In genomic region chr5:72225576-72226298, GRCm38 (mm10) we compare ENCODE assay signal across 17 mouse cellular contexts. TPM values are rescaled to one million over a fixed set of nuclear protein-coding genes. Genes with fewer than 3 reads are reported as not detected.
DNase-seq lines count a peak whose midpoint lies in the region; ATAC-seq and TF ChIP-seq lines count a peak whose summit lies in the region.
"Had no signal": no experiment of that assay in that cellular context is flagged by ENCODE, and none has a peak within 500 bp of the region (broad histone marks: within the 10 kb centered on the region; RNA-seq: fewer than 3 reads in every experiment).

No protein-coding gene starts in this region.

- H3K79me2 ChIP-seq in MEL (ENCODE audit: control insufficient read depth, insufficient read depth, low read length, poor library complexity) = no peaks in the 10 kb centered on the region; the same call in 1 of the 2 replicates

- H3K9ac ChIP-seq in MEL (ENCODE audit: control insufficient read depth, low read depth, low read length, poor library complexity, severe bottlenecking) = peak overlapping the region; percentile 52
- H3K9ac ChIP-seq in liver, embryonic 15.5 days = 0 out of 2 replicates have a peak overlapping the region, but pooled peaks have one; percentile 30
- H3K9ac ChIP-seq: embryonic facial prominence, embryonic 13.5 days; heart, embryonic 15.5 days had no signal

- TF ChIP-seq RAD21 in MEL (IDR thresholded peaks at IDR 0.05; ENCODE audit: low read depth, low read length) = no peak

- peaks cover 0 to 10% of the 10 kb centered on the region in 2 experiments; a peak in 2 of 4 replicates for H3K36me3 ChIP-seq in MEL (ENCODE audit: control insufficient read depth in 1 of 2, insufficient read depth in 2 of 2, low read length in 2 of 2)
- 0 out of 2 replicates have a peak, but pooled peaks cover 5% of the 10 kb centered on the region for H3K36me3 ChIP-seq in liver, embryonic 15.5 days (replicated peaks)
- 0 out of 2 replicates have a peak, but pooled peaks cover 4% of the 10 kb centered on the region for H3K36me3 ChIP-seq in embryonic facial prominence, embryonic 10.5 days (replicated peaks)
- H3K36me3 ChIP-seq: embryonic facial prominence, embryonic 13.5 days; heart, embryonic 15.5 days had no signal

- TF ChIP-seq POLR2A in MEL (IDR thresholded peaks at IDR 0.05; ENCODE audit: control insufficient read depth in 1 of 2, insufficient read depth in 1 of 2, low read depth in 1 of 2, low read length in 2 of 2, poor library complexity in 1 of 2) = no peak

- H3K4me3 ChIP-seq in layer of hippocampus, adult 2 months = no peak overlapping the region
- H3K4me3 ChIP-seq in MEL (ENCODE audit: control insufficient read depth in 1 of 2, insufficient read depth in 1 of 2, low read depth in 2 of 2, low read length in 2 of 2) = peak overlapping the region; percentile 37 to 63
- H3K4me3 ChIP-seq in liver, embryonic 15.5 days (replicated peaks) = peak overlapping the region; percentile 29
- H3K4me3 ChIP-seq in embryonic facial prominence, embryonic 10.5 days = no peak overlapping the region
- H3K4me3 ChIP-seq: embryonic facial prominence, embryonic 13.5 days; heart, embryonic 15.5 days; myocyte had no signal

- peak overlapping the region; percentile 60 for H3K4me2 ChIP-seq in liver, embryonic 15.5 days
- H3K4me2 ChIP-seq: embryonic facial prominence, embryonic 13.5 days; midbrain, embryonic 11.5 days had no signal

- peak; percentile 35 for ATAC-seq in common myeloid progenitor, adult 5-6 weeks (replicated peaks; ENCODE audit: low read depth, poor library complexity, severe bottlenecking)
- ATAC-seq in liver, embryonic 15.5 days (ENCODE audit: insufficient read depth) = peak; percentile 84
- ATAC-seq: forebrain, embryonic 14.5 days; hindbrain, embryonic 16.5 days had no signal

- TF ChIP-seq EP300 in MEL (IDR thresholded peaks at IDR 0.05; ENCODE audit: low read depth in 1 of 2, low read length in 2 of 2) = peak; percentile 42 to 58; a peak in 2 of 4 replicates

- WGBS in liver, embryonic 15.5 days (ENCODE audit: insufficient replicate concordance) = 42% methylated on average over 13 of the region's 13 CpGs
- WGBS in embryonic facial prominence, embryonic 10.5 days = 80% methylated on average over 13 of the region's 13 CpGs

- DNase-seq in layer of hippocampus, adult 2 months (ENCODE audit: low spot score in 2 of 2) = no peak
- no peak for DNase-seq in layer of hippocampus, adult 18-20 months (ENCODE audit: low spot score in 2 of 2)
- DNase-seq in MEL (ENCODE audit: low read depth, low spot score) = peak; percentile 61
- DNase-seq in embryonic facial prominence, embryonic 10.5 days (ENCODE audit: low spot score) = no peak
- no peak for DNase-seq in cerebellum, adult 18-20 months
- no peak for DNase-seq in cerebellum, postnatal 10 days
- DNase-seq: cerebellum, postnatal 25 days; kidney, adult 9 months; right cerebral cortex, adult 18-20 months had no signal

- H3K27me3 ChIP-seq in MEL (ENCODE audit: control insufficient read depth in 1 of 2, insufficient read depth in 2 of 2, low read length in 2 of 2) = no peaks in the 10 kb centered on the region
- H3K27me3 ChIP-seq in liver, embryonic 15.5 days = no peaks in the 10 kb centered on the region
- H3K27me3 ChIP-seq in embryonic facial prominence, embryonic 10.5 days (replicated peaks; ENCODE audit: low read depth, poor library complexity, severe bottlenecking) = no peaks in the 10 kb centered on the region
- H3K27me3 ChIP-seq: embryonic facial prominence, embryonic 13.5 days; heart, embryonic 15.5 days had no signal

- no peaks in the 10 kb centered on the region for H3K9me3 ChIP-seq in MEL (replicated peaks; ENCODE audit: insufficient read depth, low read length)
- H3K9me3 ChIP-seq in liver, embryonic 15.5 days (replicated peaks) = no peaks in the 10 kb centered on the region
- no peaks in the 10 kb centered on the region for H3K9me3 ChIP-seq in embryonic facial prominence, embryonic 10.5 days
- H3K9me3 ChIP-seq: embryonic facial prominence, embryonic 13.5 days; heart, embryonic 15.5 days had no signal

- 0 out of 2 replicates have a peak overlapping the region, but pooled peaks have one; percentile 10 for H3K27ac ChIP-seq in layer of hippocampus, adult 2 months
- peak overlapping the region; percentile 66 for H3K27ac ChIP-seq in MEL (ENCODE audit: control insufficient read depth, low read depth, low read length)
- H3K27ac ChIP-seq in liver, embryonic 15.5 days (replicated peaks) = peak overlapping the region; percentile 73
- H3K27ac ChIP-seq in embryonic facial prominence, embryonic 10.5 days (replicated peaks) = no peak overlapping the region
- H3K27ac ChIP-seq: embryonic facial prominence, embryonic 13.5 days; heart, embryonic 15.5 days had no signal

- H3K4me1 ChIP-seq in MEL (ENCODE audit: control insufficient read depth in 1 of 2, insufficient read depth in 2 of 2, low read length in 2 of 2) = peaks cover 2 to 17% of the 10 kb centered on the region in 2 experiments; a peak in 3 of 4 replicates
- peaks cover 32% of the 10 kb centered on the region for H3K4me1 ChIP-seq in liver, embryonic 15.5 days (replicated peaks)
- peaks cover 8% of the 10 kb centered on the region for H3K4me1 ChIP-seq in embryonic facial prominence, embryonic 10.5 days
- H3K4me1 ChIP-seq: embryonic facial prominence, embryonic 13.5 days had no signal

- no peak for TF ChIP-seq CTCF in layer of hippocampus, adult 2 months (conservative IDR thresholded peaks at IDR 0.05)
- TF ChIP-seq CTCF in MEL (IDR thresholded peaks at IDR 0.05 in 2 of 3, conservative IDR thresholded peaks at IDR 0.05 in 1 of 3; ENCODE audit: control insufficient read depth in 1 of 3, insufficient read depth in 1 of 3, low read depth in 2 of 3, low read length in 3 of 3, poor library complexity in 1 of 3, severe bottlenecking in 1 of 3) = no peak

TF ChIP-seq in MEL, 35 proteins besides CTCF, POLR2A, EP300 and RAD21:
- TF ChIP-seq MXI1 (IDR thresholded peaks at IDR 0.05; ENCODE audit: low read depth, low read length) (no peak), MYB (IDR thresholded peaks at IDR 0.05; ENCODE audit: low read depth, low read length) (no peak), KAT2A (conservative IDR thresholded peaks at IDR 0.05; ENCODE audit: low read depth, low read length) (no peak), JUND (IDR thresholded peaks at IDR 0.05; ENCODE audit: low read depth, low read length) (no peak), USF2 (IDR thresholded peaks at IDR 0.05; ENCODE audit: borderline replicate concordance in 1 of 2, insufficient read depth in 1 of 2, low read depth in 1 of 2, low read length in 2 of 2) (no peak), MAZ (IDR thresholded peaks at IDR 0.05; ENCODE audit: low read depth, low read length) (no peak), UBTF (IDR thresholded peaks at IDR 0.05; ENCODE audit: borderline replicate concordance, insufficient read depth, low read depth, low read length) (no peak), HCFC1 (IDR thresholded peaks at IDR 0.05; ENCODE audit: low read depth, low read length) (no peak), MAX (IDR thresholded peaks at IDR 0.05; ENCODE audit: low read length) (no peak), SIN3A (IDR thresholded peaks at IDR 0.05; ENCODE audit: low read length) (no peak), MYC (IDR thresholded peaks at IDR 0.05; ENCODE audit: low read depth, low read length) (no peak), ZC3H11A (IDR thresholded peaks at IDR 0.05; ENCODE audit: low read depth, low read length) (no peak), POLR2AphosphoS2 (IDR thresholded peaks at IDR 0.05; ENCODE audit: low read length) (no peak), ETS1 (IDR thresholded peaks at IDR 0.05; ENCODE audit: low read depth, low read length) (peak; percentile 37; the same call in 1 of the 2 replicates), GABPA (IDR thresholded peaks at IDR 0.05; ENCODE audit: low read depth, low read length) (no peak), GATA1 (IDR thresholded peaks at IDR 0.05; ENCODE audit: low read depth, low read length) (peak; percentile 40), MAFK (IDR thresholded peaks at IDR 0.05; ENCODE audit: borderline replicate concordance, low read depth, low read length) (no peak), SMC3 (IDR thresholded peaks at IDR 0.05; ENCODE audit: low read depth, low read length) (no peak), TCF12 (IDR thresholded peaks at IDR 0.05; ENCODE audit: low read depth, low read length) (peak; percentile 39; the same call in 1 of the 2 replicates), E2F4 (IDR thresholded peaks at IDR 0.05; ENCODE audit: borderline replicate concordance, low read depth, low read length) (no peak), NELFE (IDR thresholded peaks at IDR 0.05; ENCODE audit: low read depth, low read length) (no peak), MEF2A (IDR thresholded peaks at IDR 0.05; ENCODE audit: extremely low read depth, insufficient replicate concordance, low read depth, low read length, poor library complexity, severe bottlenecking) (no peak), BHLHE40 (IDR thresholded peaks at IDR 0.05; ENCODE audit: borderline replicate concordance, low read depth, low read length) (no peak), ZKSCAN1 (IDR thresholded peaks at IDR 0.05; ENCODE audit: low read depth, low read length) (no peak), ELF1 (IDR thresholded peaks at IDR 0.05; ENCODE audit: low read depth, low read length) (no peak), TAL1 (IDR thresholded peaks at IDR 0.05; ENCODE audit: low read length) (peak; percentile 65), POLR2AphosphoS5 (IDR thresholded peaks at IDR 0.05; ENCODE audit: borderline replicate concordance, low read depth, low read length) (no peak), CHD2 (IDR thresholded peaks at IDR 0.05; ENCODE audit: low read length) (no peak)

RNA-seq across cellular contexts. Expression of gene Commd8, which starts 57.7 kb away (rescaled TPM):
- 100 to 1,000 TPM; 105 to 113 TPM for total RNA-seq in layer of hippocampus, adult 2 months (2021)
- 100 to 1,000 TPM; 106 to 108 TPM for total RNA-seq in layer of hippocampus, adult 18-20 months (2021)
- total RNA-seq in MEL (2012; rRNA removed) = 45.3 and 45.6 TPM in 2 replicates
- polyA plus RNA-seq in MEL (2012; ENCODE audit: insufficient read depth in 1 of 2, insufficient read length in 2 of 2, low read depth in 1 of 2, low replicate concordance in 2 of 2, missing spikeins in 1 of 2) = 10 to 100 TPM in 1 of 2 experiments, not detected in 1; 33.5 TPM
- 53.5 and 66.8 TPM in 2 replicates for total RNA-seq in common myeloid progenitor, adult 5-6 weeks (2017)
- polyA plus RNA-seq in liver, embryonic 15.5 days (2015; fragmentation: Nextera tagmentation; extraction: Ambion mirVana) = 52.8 and 55.4 TPM in 2 replicates
- polyA plus RNA-seq in embryonic facial prominence, embryonic 10.5 days (2016; fragmentation: Nextera tagmentation; extraction: Ambion mirVana) = 148 and 153 TPM in 2 replicates

Comparison
In these comparisons a context has a peak if more than half of its experiments do, and no peak if none do; other contexts are left out.
1. H3K4me3 ChIP-seq: peak in MEL (2 of 2) and liver, embryonic 15.5 days (single experiment); none in layer of hippocampus, adult 2 months (single experiment) and embryonic facial prominence, embryonic 10.5 days (single experiment).